Mouse (Mus musculus) MEL (cell line): ENCODE measurements at regions not wholly inside any gene's neighbourhood (a gene's known extent, or its start where the extent isn't known, plus 50 kb on each side); places are given as distances from the start of the nearest gene placed in this dataset.

Experiments used
- CTCF ChIP-seq, 3 experiments: IDR thresholded peaks in 2 of 3; conservative IDR thresholded peaks in 1 of 3; 2 replicates each; pipeline ENCODE4 v1.5.1; 2011 to 2012; ENCODE audit warnings: low read length in 3 of 3, low read depth in 2 of 3, mild to moderate bottlenecking in 2 of 3, improper control_type of control experiment in 1 of 3, inconsistent platforms in 1 of 3, mixed read lengths in 1 of 3, moderate library complexity in 1 of 3; ENCODE audit not compliant: control insufficient read depth in 1 of 3, insufficient read depth in 1 of 3, poor library complexity in 1 of 3, severe bottlenecking in 1 of 3
- EP300 ChIP-seq, 2 experiments: IDR thresholded peaks; 2 replicates each; pipeline ENCODE4 v1.6.1; 2011; ENCODE audit warnings: improper control_type of control experiment in 2 of 2, low read length in 2 of 2, low read depth in 1 of 2, mild to moderate bottlenecking in 1 of 2
- GATA1 ChIP-seq: IDR thresholded peaks from 2 replicates; pipeline ENCODE4 v1.6.1; 2011; ENCODE audit warnings: low read depth, low read length, improper control_type of control experiment
- MYB ChIP-seq: IDR thresholded peaks from 2 replicates; pipeline ENCODE4 v1.6.1; 2011; ENCODE audit warnings: mild to moderate bottlenecking, low read depth, low read length, improper control_type of control experiment
- POLR2A ChIP-seq, 2 experiments: IDR thresholded peaks; 2 replicates each; pipeline ENCODE4 v1.6.1; 2011 to 2012; ENCODE audit warnings: low read length in 2 of 2, mild to moderate bottlenecking in 2 of 2, control low read depth in 1 of 2, improper control_type of control experiment in 1 of 2, low read depth in 1 of 2, moderate library complexity in 1 of 2; ENCODE audit not compliant: control insufficient read depth in 1 of 2, insufficient read depth in 1 of 2, poor library complexity in 1 of 2
- POLR2AphosphoS2 ChIP-seq: IDR thresholded peaks from 2 replicates; pipeline ENCODE4 v1.6.1; 2011; ENCODE audit warnings: low read length, improper control_type of control experiment
- POLR2AphosphoS5 ChIP-seq: IDR thresholded peaks from 2 replicates; pipeline ENCODE4 v1.6.1; 2012; ENCODE audit warnings: low read depth, borderline replicate concordance, mild to moderate bottlenecking, inconsistent platforms, low read length, moderate library complexity, mixed read lengths
- UBTF ChIP-seq: IDR thresholded peaks from 2 replicates; pipeline ENCODE4 v1.6.1; 2012; ENCODE audit warnings: low read depth, mild to moderate bottlenecking, inconsistent platforms, low read length, improper control_type of control experiment, moderate library complexity, borderline replicate concordance; ENCODE audit not compliant: insufficient read depth
- ZNF384 ChIP-seq: IDR thresholded peaks from 2 replicates; pipeline ENCODE4 v1.6.1; 2012; ENCODE audit warnings: low read depth, mild to moderate bottlenecking, inconsistent platforms, low read length, improper control_type of control experiment

GRCm38 (mm10) chr15:61536332-61536716, 613.5 kb upstream of the A1bg start:
- TF ChIP-seq CTCF (IDR thresholded peaks at IDR 0.05 in 2 of 3, conservative IDR thresholded peaks at IDR 0.05 in 1 of 3; ENCODE audit: control insufficient read depth in 1 of 3, insufficient read depth in 1 of 3, low read depth in 2 of 3, low read length in 3 of 3, poor library complexity in 1 of 3, severe bottlenecking in 1 of 3) (no peak), GATA1 (no peak), ZNF384 (no peak), EP300 (IDR thresholded peaks at IDR 0.05; ENCODE audit: low read depth in 1 of 2, low read length in 2 of 2) (no peak), POLR2AphosphoS5 (no peak), UBTF (no peak), POLR2AphosphoS2 (no peak), POLR2A (IDR thresholded peaks at IDR 0.05; ENCODE audit: control insufficient read depth in 1 of 2, insufficient read depth in 1 of 2, low read depth in 1 of 2, low read length in 2 of 2, poor library complexity in 1 of 2) (no peak), MYB (no peak)
